Mouse (Mus musculus): ENCODE measurements around the gene Nxn. TPM values are rescaled to one million over a fixed set of nuclear protein-coding genes. Genes with fewer than 3 reads are reported as not detected.

Gene Nxn
- total and polyA plus RNA-seq, 3 experiments, result 52.8 to 54.3 (median 53.0) TPM

- TF ChIP-seq E2F4 (IDR thresholded peaks at IDR 0.05; ENCODE audit: borderline replicate concordance, low read depth, low read length), result no peak
- H3K9ac ChIP-seq (ENCODE audit: control insufficient read depth, low read depth, low read length, poor library complexity, severe bottlenecking), result no peak overlapping the region
Observed at GRCm38 (mm10) chr11:76415985-76416384, 17.0 kb upstream of the Nxn start.

GRCm38 (mm10) chr11:76415001-76415400 lies 16.1 kb upstream of the Nxn start:
- no peaks in the 10 kb centered on the region; a peak in 2 of 4 replicates for H3K36me3 ChIP-seq (ENCODE audit: control insufficient read depth in 1 of 2, insufficient read depth in 2 of 2, low read length in 2 of 2)
- H3K4me1 ChIP-seq (ENCODE audit: control insufficient read depth in 1 of 2, insufficient read depth in 2 of 2, low read length in 2 of 2), result no peaks in the 10 kb centered on the region
- H3K27me3 ChIP-seq (ENCODE audit: control insufficient read depth in 1 of 2, insufficient read depth in 2 of 2, low read length in 2 of 2), result no peaks in the 10 kb centered on the region
- H3K9ac ChIP-seq (ENCODE audit: control insufficient read depth, low read depth, low read length, poor library complexity, severe bottlenecking), result no peak overlapping the region
- no peak for TF ChIP-seq POLR2A (IDR thresholded peaks at IDR 0.05; ENCODE audit: control insufficient read depth in 1 of 2, insufficient read depth in 1 of 2, low read depth in 1 of 2, low read length in 2 of 2, poor library complexity in 1 of 2)
- TF ChIP-seq USF2 (IDR thresholded peaks at IDR 0.05; ENCODE audit: borderline replicate concordance in 1 of 2, insufficient read depth in 1 of 2, low read depth in 1 of 2, low read length in 2 of 2), result no peak
- TF ChIP-seq JUND (IDR thresholded peaks at IDR 0.05; ENCODE audit: low read depth, low read length), result no peak
- TF ChIP-seq GABPA (IDR thresholded peaks at IDR 0.05; ENCODE audit: low read depth, low read length), result no peak
- TF ChIP-seq NELFE (IDR thresholded peaks at IDR 0.05; ENCODE audit: low read depth, low read length), result no peak
- no peak for TF ChIP-seq USF1 (IDR thresholded peaks at IDR 0.05; ENCODE audit: low read depth, low read length)
- TF ChIP-seq KAT2A (conservative IDR thresholded peaks at IDR 0.05; ENCODE audit: low read depth, low read length), result no peak
- no peak for TF ChIP-seq MXI1 (IDR thresholded peaks at IDR 0.05; ENCODE audit: low read depth, low read length)
- no peaks in the 10 kb centered on the region; the same call in 1 of the 2 replicates for H3K79me2 ChIP-seq (ENCODE audit: control insufficient read depth, insufficient read depth, low read length, poor library complexity)
- H3K4me3 ChIP-seq (ENCODE audit: control insufficient read depth in 1 of 2, insufficient read depth in 1 of 2, low read depth in 2 of 2, low read length in 2 of 2), result no peak overlapping the region
- DNase-seq (ENCODE audit: low read depth, low spot score), result no peak
- no peaks in the 10 kb centered on the region for H3K9me3 ChIP-seq (replicated peaks; ENCODE audit: insufficient read depth, low read length)
- H3K27ac ChIP-seq (ENCODE audit: control insufficient read depth, low read depth, low read length), result no peak overlapping the region

More at GRCm38 (mm10) chr11:76415985-76416384, 17.0 kb upstream of the Nxn start:
- Histone ChIP-seq H3K79me2 (ENCODE audit: control insufficient read depth, insufficient read depth, low read length, poor library complexity) (no peaks in the 10 kb centered on the region; the same call in 1 of the 2 replicates), H3K27ac (ENCODE audit: control insufficient read depth, low read depth, low read length) (no peak overlapping the region), H3K4me3 (ENCODE audit: control insufficient read depth in 1 of 2, insufficient read depth in 1 of 2, low read depth in 2 of 2, low read length in 2 of 2) (no peak overlapping the region), H3K4me1 (ENCODE audit: control insufficient read depth in 1 of 2, insufficient read depth in 2 of 2, low read length in 2 of 2) (no peaks in the 10 kb centered on the region), H3K27me3 (ENCODE audit: control insufficient read depth in 1 of 2, insufficient read depth in 2 of 2, low read length in 2 of 2) (no peaks in the 10 kb centered on the region), H3K9me3 (replicated peaks; ENCODE audit: insufficient read depth, low read length) (no peaks in the 10 kb centered on the region), H3K36me3 (ENCODE audit: control insufficient read depth in 1 of 2, insufficient read depth in 2 of 2, low read length in 2 of 2) (no peaks in the 10 kb centered on the region; a peak in 2 of 4 replicates)
- DNase-seq (ENCODE audit: low read depth, low spot score), result no peak

- peaks cover 3% of the 10 kb centered on the region for H3K79me2 ChIP-seq (ENCODE audit: control insufficient read depth, insufficient read depth, low read length, poor library complexity)
- H3K9ac ChIP-seq (ENCODE audit: control insufficient read depth, low read depth, low read length, poor library complexity, severe bottlenecking), result no peak overlapping the region
- no peak overlapping the region for H3K27ac ChIP-seq (ENCODE audit: control insufficient read depth, low read depth, low read length)
- H3K4me1 ChIP-seq (ENCODE audit: control insufficient read depth in 1 of 2, insufficient read depth in 2 of 2, low read length in 2 of 2), result no peaks in the 10 kb centered on the region
- TF ChIP-seq NRF1 (IDR thresholded peaks at IDR 0.05; ENCODE audit: insufficient read depth, low read depth, low read length, poor library complexity, severe bottlenecking) (no peak), POLR2AphosphoS5 (IDR thresholded peaks at IDR 0.05; ENCODE audit: borderline replicate concordance, low read depth, low read length) (no peak), SIN3A (IDR thresholded peaks at IDR 0.05; ENCODE audit: low read length) (no peak), BHLHE40 (IDR thresholded peaks at IDR 0.05; ENCODE audit: borderline replicate concordance, low read depth, low read length) (no peak), MAFK (IDR thresholded peaks at IDR 0.05; ENCODE audit: borderline replicate concordance, low read depth, low read length) (no peak), ELF1 (IDR thresholded peaks at IDR 0.05; ENCODE audit: low read depth, low read length) (no peak), ZKSCAN1 (IDR thresholded peaks at IDR 0.05; ENCODE audit: low read depth, low read length) (no peak), UBTF (IDR thresholded peaks at IDR 0.05; ENCODE audit: borderline replicate concordance, insufficient read depth, low read depth, low read length) (no peak), RCOR1 (IDR thresholded peaks at IDR 0.05; ENCODE audit: low read depth, low read length) (no peak), CTCF (IDR thresholded peaks at IDR 0.05 in 2 of 3, conservative IDR thresholded peaks at IDR 0.05 in 1 of 3; ENCODE audit: control insufficient read depth in 1 of 3, insufficient read depth in 1 of 3, low read depth in 2 of 3, low read length in 3 of 3, poor library complexity in 1 of 3, severe bottlenecking in 1 of 3) (no peak), CHD2 (IDR thresholded peaks at IDR 0.05; ENCODE audit: low read length) (no peak), NELFE (IDR thresholded peaks at IDR 0.05; ENCODE audit: low read depth, low read length) (no peak)
- no peaks in the 10 kb centered on the region for H3K27me3 ChIP-seq (ENCODE audit: control insufficient read depth in 1 of 2, insufficient read depth in 2 of 2, low read length in 2 of 2)
- no peaks in the 10 kb centered on the region; a peak in 2 of 4 replicates for H3K36me3 ChIP-seq (ENCODE audit: control insufficient read depth in 1 of 2, insufficient read depth in 2 of 2, low read length in 2 of 2)
- H3K9me3 ChIP-seq (replicated peaks; ENCODE audit: insufficient read depth, low read length), result no peaks in the 10 kb centered on the region
- no peak for DNase-seq (ENCODE audit: low read depth, low spot score)
- H3K4me3 ChIP-seq (ENCODE audit: control insufficient read depth in 1 of 2, insufficient read depth in 1 of 2, low read depth in 2 of 2, low read length in 2 of 2), result no peak overlapping the region
Observed at GRCm38 (mm10) chr11:76413202-76413601, 14.3 kb upstream of the Nxn start.
